Mouse (Mus musculus) midbrain, embryonic 14.5 days (tissue): ENCODE measurements at regions not wholly inside any gene's neighbourhood (a gene's known extent, or its start where the extent isn't known, plus 50 kb on each side); places are given as distances from the start of the nearest gene placed in this dataset.

Experiments
- ATAC-seq: fragments of 200-750 bp; cut with Nextera tagmentation; 2 replicates; pipeline ENCODE4 v1.8.0; 2017; ENCODE audit warnings: moderate number of reproducible peaks, moderate library complexity; ENCODE audit not compliant: low FRiP score, low TSS enrichment
- DNase-seq: peaks from one replicate; pipeline ENCODE4 v3.0.0-alpha.2; 2015
- H3K27ac ChIP-seq: fragments of 300-500 bp; sonication (generic); replicated peaks from 2 replicates; pipeline ENCODE4 v1.5.1; 2014; ENCODE audit warnings: mild to moderate bottlenecking, low read depth, low read length, moderate library complexity
- H3K27me3 ChIP-seq: fragments of 300-500 bp; sonication (generic); 2 replicates; pipeline ENCODE4 v1.6.1; 2014; ENCODE audit warnings: low read length, control low read depth, mixed read lengths; ENCODE audit not compliant: control insufficient read depth, insufficient read depth
- H3K36me3 ChIP-seq: fragments of 300-500 bp; sonication (generic); 2 replicates; pipeline ENCODE4 v1.6.1; 2014; ENCODE audit warnings: low read length, control low read depth; ENCODE audit not compliant: control insufficient read depth, insufficient read depth
- H3K4me1 ChIP-seq: fragments of 300-500 bp; sonication (generic); 2 replicates; pipeline ENCODE4 v1.6.1; 2014; ENCODE audit warnings: mild to moderate bottlenecking, antibody characterized with exemption, low read length, control low read depth; ENCODE audit not compliant: control insufficient read depth, insufficient read depth
- H3K4me2 ChIP-seq: fragments of 300-500 bp; sonication (generic); 2 replicates; pipeline ENCODE4 v1.6.1; 2014; ENCODE audit warnings: mild to moderate bottlenecking, low read length, moderate library complexity
- H3K4me3 ChIP-seq: fragments of 300-500 bp; sonication (generic); replicated peaks from 2 replicates; pipeline ENCODE4 v1.5.1; 2014; ENCODE audit warnings: low read depth, low read length
- H3K9ac ChIP-seq: fragments of 300-500 bp; sonication (generic); replicated peaks from 2 replicates; pipeline ENCODE4 v1.6.1; 2014; ENCODE audit warnings: mild to moderate bottlenecking, low read length, moderate library complexity
- H3K9me3 ChIP-seq: fragments of 300-500 bp; sonication (generic); 2 replicates; pipeline ENCODE4 v1.6.1; 2016; ENCODE audit warnings: low read length, control low read depth, mixed read lengths; ENCODE audit not compliant: control insufficient read depth
- WGBS: fragments of 180-500 bp; shearing (Covaris S2); extraction: QIAGEN DNeasy Blood & Tissue Kit; methylation state at CpG from one replicate; pipeline ENCODE4 v1.1.7; 2014; 5-methylcytosine and 5-hydroxymethylcytosine counted together

DNA sequence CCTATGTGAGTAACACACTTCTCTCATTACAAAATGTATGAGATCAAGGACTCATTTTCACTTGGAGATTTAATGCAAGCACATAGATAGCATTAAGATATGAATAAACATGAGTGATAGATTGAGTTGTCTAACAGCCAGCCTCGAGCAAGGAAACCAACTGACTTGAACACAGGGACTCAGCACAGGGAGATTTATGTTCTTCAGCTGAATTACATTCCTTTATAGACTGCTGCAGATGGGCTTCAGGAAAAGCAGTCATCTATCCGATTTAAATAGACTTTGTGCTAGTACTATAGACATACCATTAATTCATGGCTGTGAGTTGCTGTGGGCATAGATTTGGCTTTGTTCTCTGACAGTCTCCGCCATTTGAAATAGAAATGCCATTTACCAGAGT lies 661.9 kb downstream of the Cenpc1 start:
- WGBS = 52% methylated on average over 3 of the region's 3 CpGs
- DNase-seq = peak; percentile 23

DNA sequence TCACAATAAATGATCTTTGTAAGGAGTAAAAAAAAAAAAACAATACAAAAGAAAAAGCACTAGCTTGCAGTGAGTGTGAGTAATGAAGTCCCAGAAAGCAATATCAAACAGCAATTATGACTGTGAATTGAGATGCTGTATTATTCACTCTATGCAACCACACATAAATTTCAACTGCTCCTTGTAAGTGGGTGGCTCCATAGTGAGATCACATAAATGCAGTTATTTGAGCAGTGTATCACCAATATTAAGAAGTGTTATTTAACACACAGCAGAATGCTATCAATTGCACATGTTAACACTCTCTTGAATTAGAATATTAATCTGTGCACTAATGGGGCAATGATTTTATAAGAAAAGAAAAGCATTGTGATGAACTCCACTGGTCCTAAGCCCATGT lies 705.0 kb downstream of the Cenpc1 start:
- H3K27me3 ChIP-seq = no peaks in the 10 kb centered on the region
- H3K9me3 ChIP-seq = no peaks in the 10 kb centered on the region
- no peak for DNase-seq
- no peak overlapping the region for H3K4me3 ChIP-seq
- H3K4me1 ChIP-seq = no peaks in the 10 kb centered on the region
- H3K27ac ChIP-seq = no peak overlapping the region
- no peak overlapping the region for H3K4me2 ChIP-seq
- H3K36me3 ChIP-seq = no peaks in the 10 kb centered on the region
- ATAC-seq = no peak
- H3K9ac ChIP-seq = no peak overlapping the region

More for the DNA sequence above, 661.9 kb downstream of the Cenpc1 start:
- no peaks in the 10 kb centered on the region for H3K4me1 ChIP-seq
- no peaks in the 10 kb centered on the region for H3K9me3 ChIP-seq
- H3K4me2 ChIP-seq = no peak overlapping the region
- ATAC-seq = 0 out of 2 replicates have a peak, but pooled peaks have one; percentile 40
- H3K36me3 ChIP-seq = no peaks in the 10 kb centered on the region
- no peak overlapping the region for H3K27ac ChIP-seq
- no peak overlapping the region for H3K4me3 ChIP-seq
- no peak overlapping the region for H3K9ac ChIP-seq
- H3K27me3 ChIP-seq = no peaks in the 10 kb centered on the region

DNA sequence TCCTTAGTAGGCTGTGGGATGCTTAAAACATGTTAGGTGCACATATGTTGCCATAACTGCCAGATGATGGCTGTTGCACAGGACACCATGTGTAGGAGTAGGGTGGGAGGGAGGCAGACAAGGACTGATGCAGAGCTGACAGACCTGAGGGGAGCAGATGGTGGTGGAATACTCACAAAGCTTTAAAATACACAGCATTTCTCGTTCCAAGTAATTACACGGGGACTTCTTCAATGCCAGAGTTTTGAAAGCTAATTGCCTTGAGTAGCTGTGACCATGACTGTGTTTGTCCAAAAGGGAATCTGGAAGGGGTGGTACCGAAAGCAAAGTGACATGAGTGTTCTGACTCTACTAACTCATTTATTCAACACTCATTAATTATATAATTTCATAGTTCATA lies 718.6 kb downstream of the Cenpc1 start:
- peak; percentile 8 for DNase-seq
- Histone ChIP-seq H3K9ac (no peak overlapping the region), H3K27ac (no peak overlapping the region)

DNA sequence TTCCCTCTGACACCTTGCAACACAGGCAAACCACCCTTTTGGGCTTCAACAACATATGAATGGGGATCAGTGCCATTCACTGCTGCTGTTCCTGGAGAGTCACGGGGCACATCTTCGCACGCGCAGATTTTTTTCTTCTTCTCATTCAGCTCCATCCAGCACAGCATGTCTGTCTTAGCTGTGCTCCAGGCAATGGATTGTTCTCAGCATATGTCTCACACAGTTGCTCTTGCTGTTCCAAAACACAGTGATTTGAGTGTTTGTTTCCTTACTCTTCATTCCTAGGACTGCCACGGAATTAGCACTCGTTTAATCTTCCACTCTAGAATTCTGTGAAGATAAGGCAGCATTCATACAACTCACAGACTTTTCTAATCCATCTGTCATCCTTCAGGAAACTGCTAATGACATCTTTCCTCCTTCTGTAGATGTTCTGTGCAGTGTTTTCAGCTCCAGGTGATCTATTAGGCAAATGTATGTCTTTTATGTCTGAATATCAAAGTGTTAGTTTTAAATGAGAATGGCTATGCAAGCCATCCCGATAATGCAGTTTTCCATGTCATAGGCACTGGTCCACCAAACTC lies 719.2 kb downstream of the Cenpc1 start:
- H3K27me3 ChIP-seq = no peaks in the 10 kb centered on the region
- WGBS = 57% methylated on average over 7 of the region's 7 CpGs
- ATAC-seq = no peak
- DNase-seq = peak; percentile 22
- H3K4me3 ChIP-seq = no peak overlapping the region
- no peak overlapping the region for H3K9ac ChIP-seq
- no peaks in the 10 kb centered on the region for H3K9me3 ChIP-seq
- no peaks in the 10 kb centered on the region for H3K36me3 ChIP-seq
- H3K4me2 ChIP-seq = no peak overlapping the region
- H3K27ac ChIP-seq = no peak overlapping the region
- no peaks in the 10 kb centered on the region for H3K4me1 ChIP-seq

More for the DNA sequence above, 718.6 kb downstream of the Cenpc1 start:
- no peaks in the 10 kb centered on the region for H3K4me1 ChIP-seq
- no peak overlapping the region for H3K4me2 ChIP-seq
- no peaks in the 10 kb centered on the region for H3K27me3 ChIP-seq
- WGBS = 40% methylated on average over 3 of the region's 3 CpGs
- no peaks in the 10 kb centered on the region for H3K9me3 ChIP-seq
- no peaks in the 10 kb centered on the region for H3K36me3 ChIP-seq
- H3K4me3 ChIP-seq = no peak overlapping the region
- peak; percentile 64; the same call in 1 of the 2 replicates for ATAC-seq

DNA sequence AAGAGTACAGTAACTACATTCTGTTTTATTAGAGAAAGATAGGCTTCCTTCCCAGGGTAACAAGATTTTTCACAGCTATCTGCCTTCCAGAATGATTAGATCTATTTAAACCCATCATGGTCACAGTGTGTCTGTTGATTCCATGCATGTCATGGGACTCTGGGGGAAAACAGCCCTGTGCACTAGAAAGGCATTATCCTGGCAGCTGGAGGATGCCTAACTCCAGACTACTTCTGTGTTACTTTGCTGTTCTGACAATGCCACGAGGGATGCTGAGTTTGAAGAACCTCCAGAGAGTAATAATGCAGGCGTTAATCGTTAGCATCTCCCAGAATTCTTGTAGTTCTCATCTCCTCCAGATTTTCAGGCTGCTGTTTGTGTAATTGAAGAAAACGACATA lies 724.0 kb downstream of the Cenpc1 start:
- Histone ChIP-seq H3K27me3 (no peaks in the 10 kb centered on the region), H3K4me2 (no peak overlapping the region), H3K9me3 (no peaks in the 10 kb centered on the region), H3K4me3 (no peak overlapping the region), H3K4me1 (peaks cover 7% of the 10 kb centered on the region), H3K36me3 (no peaks in the 10 kb centered on the region), H3K9ac (no peak overlapping the region), H3K27ac (no peak overlapping the region)
- WGBS = 63% methylated on average over 4 of the region's 4 CpGs
- no peak for ATAC-seq
- peak; percentile 23 for DNase-seq

DNA sequence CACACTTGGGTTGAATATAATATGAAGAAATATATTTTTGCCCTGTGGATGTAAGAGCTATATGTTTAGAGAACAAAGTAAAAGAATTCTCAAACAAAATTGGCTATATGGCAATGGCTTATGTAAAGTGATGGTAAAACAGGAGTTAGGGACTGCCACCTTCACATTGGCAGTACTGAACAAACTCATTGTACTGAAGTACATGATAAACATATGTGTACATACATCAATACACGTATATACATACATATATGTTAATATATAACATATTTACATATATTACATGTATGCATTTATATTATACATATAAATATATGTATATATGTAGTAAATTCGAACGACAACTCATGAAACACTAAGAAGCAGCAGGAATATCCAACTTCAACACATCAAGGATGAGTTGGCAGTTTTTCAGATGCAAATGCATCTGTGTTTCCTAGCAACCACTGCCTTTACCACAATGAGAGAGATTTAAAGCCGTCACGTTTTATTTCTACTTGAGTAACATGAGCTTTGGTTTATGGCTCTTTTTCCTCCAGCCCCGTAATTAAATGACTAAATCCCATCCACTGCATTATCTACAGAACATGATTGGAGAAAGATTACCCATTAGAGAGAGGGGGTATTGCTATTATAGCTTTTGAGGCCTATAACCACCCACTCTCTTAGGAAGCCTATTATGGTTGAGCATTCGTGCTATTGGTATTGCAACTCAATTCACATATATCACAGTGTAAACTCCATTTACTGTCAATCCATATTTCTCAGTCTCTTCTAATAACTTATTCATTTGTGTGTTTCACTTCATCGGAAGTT lies 727.5 kb downstream of the Cenpc1 start:
- Histone ChIP-seq H3K4me1 (peaks cover 7% of the 10 kb centered on the region), H3K9me3 (no peaks in the 10 kb centered on the region), H3K9ac (no peak overlapping the region), H3K4me2 (no peak overlapping the region), H3K27me3 (no peaks in the 10 kb centered on the region), H3K27ac (0 out of 2 replicates have a peak overlapping the region, but pooled peaks have one; percentile 0), H3K4me3 (no peak overlapping the region), H3K36me3 (no peaks in the 10 kb centered on the region)
- 32% methylated on average over 8 of the region's 8 CpGs for WGBS
- DNase-seq (peak; percentile 76), ATAC-seq (peak; percentile 37; the same call in 1 of the 2 replicates)

DNA sequence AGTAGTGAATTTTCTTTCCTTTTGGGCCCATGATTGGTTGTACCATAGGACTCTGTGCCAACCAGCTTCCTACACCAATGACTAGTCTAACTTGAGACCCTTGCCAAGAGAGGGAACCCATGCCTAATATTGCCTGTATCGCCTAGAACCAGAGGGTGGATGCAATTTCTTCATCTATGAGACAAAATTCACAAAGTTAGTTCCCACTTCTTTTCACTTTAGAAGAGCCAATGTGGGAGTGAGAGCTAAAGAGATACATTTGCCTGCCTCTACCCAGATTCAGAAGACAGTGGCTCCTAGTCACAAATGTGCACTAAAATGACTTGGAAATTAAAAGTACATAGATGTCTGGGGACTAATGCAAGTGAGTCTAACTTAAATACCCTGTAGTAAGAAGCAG lies 728.4 kb downstream of the Cenpc1 start:
- 88% methylated on average over 1 of the region's 1 CpGs for WGBS

More for the DNA sequence above, 728.4 kb downstream of the Cenpc1 start:
- H3K4me2 ChIP-seq = no peak overlapping the region
- no peaks in the 10 kb centered on the region for H3K9me3 ChIP-seq
- H3K9ac ChIP-seq = no peak overlapping the region
- ATAC-seq (no peak), DNase-seq (no peak)
- no peak overlapping the region for H3K4me3 ChIP-seq
- H3K27ac ChIP-seq = no peak overlapping the region
- H3K36me3 ChIP-seq = no peaks in the 10 kb centered on the region
- H3K27me3 ChIP-seq = no peaks in the 10 kb centered on the region
- peaks cover 7% of the 10 kb centered on the region for H3K4me1 ChIP-seq
